Mouse (Mus musculus): Measurements from ENCODE around the gene Cipc. TPM values are rescaled to one million over a fixed set of nuclear protein-coding genes. Genes with fewer than 3 reads are reported as not detected.

Cipc gene
- polyA plus RNA-seq, 1 experiment from 2014 or later = 30.8 TPM

DNA sequence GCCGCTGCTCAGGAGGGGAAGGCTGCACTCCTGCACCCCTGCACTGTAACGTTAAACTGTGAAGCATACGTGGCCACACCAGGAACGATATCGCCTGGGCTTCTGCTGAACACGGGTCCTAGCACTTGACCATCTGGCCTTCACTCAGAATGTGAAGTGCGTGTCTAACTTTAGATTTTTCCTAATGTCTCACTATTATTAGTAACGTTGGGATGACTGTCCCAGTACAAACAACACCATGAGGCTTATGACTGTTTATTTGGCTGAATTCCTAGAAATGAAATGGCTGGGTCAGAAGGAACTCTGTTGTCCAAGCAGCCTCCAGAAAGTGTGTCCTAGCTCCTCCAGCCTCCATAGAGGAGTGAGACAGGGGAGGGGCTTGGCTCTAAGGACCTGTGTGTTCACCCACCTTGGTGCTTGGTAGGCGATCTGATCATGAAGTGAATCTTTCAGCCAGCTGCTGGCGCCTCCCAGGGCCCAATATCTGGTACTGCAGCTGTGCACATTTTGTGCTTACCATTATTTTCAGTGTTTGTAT is 52.5 kb downstream of the Cipc start:
- H3K36me3 ChIP-seq = no peaks in the 10 kb centered on the region
- no peak overlapping the region for H3K9ac ChIP-seq (replicated peaks)
- WGBS = 73% methylated on average over 10 of the region's 10 CpGs
- H3K27me3 ChIP-seq = peaks cover 15% of the 10 kb centered on the region; the same call in 1 of the 2 replicates
- no peaks in the 10 kb centered on the region for H3K4me1 ChIP-seq (replicated peaks)
- H3K27ac ChIP-seq = no peak overlapping the region
- H3K4me2 ChIP-seq = no peak overlapping the region
- no peaks in the 10 kb centered on the region; the same call in 1 of the 2 replicates for H3K9me3 ChIP-seq
- ATAC-seq (ENCODE audit: insufficient number of reproducible peaks, insufficient read depth, low FRiP score, low TSS enrichment, low read depth) = no peak
- H3K4me3 ChIP-seq (replicated peaks) = no peak overlapping the region

DNA sequence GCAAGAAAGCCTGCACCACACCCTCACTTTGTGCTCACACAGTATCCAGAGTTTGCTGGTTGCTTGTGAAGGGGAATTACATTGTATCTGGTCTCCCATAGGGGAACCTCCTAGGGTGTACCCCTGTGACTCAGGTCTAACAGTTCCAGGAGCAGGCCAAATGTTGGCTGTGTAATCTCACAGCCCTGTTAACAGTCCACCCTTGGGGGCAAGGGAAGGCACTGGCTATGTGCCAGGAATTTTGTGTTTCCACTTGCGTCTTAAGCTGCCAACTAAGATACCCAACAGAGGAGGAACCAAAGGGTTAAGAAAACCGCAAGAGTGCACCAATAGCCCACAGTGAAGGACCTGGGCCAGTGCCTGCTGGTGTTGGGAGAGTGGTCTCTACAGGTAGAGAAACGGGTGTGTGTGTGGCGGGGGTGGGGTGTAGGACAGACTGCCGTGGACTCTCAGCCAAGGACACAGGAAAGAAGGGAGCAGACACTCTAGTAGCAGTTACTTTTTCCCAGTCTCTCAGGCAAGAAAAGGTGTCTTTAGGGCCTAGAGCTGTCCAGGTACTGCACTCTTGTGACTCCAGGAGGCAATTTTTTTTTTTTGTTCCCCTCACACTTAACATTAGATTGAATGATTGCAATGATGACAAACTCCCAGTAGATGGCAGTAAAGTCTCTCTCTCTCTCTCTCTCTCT is 53.5 kb downstream of the Cipc start:
- H3K9ac ChIP-seq (replicated peaks) = no peak overlapping the region
- ATAC-seq (ENCODE audit: insufficient number of reproducible peaks, insufficient read depth, low FRiP score, low TSS enrichment, low read depth) = no peak
- H3K4me1 ChIP-seq (replicated peaks) = no peaks in the 10 kb centered on the region
- H3K4me2 ChIP-seq = no peak overlapping the region
- H3K27me3 ChIP-seq = 0 out of 2 replicates have a peak, but pooled peaks cover 8% of the 10 kb centered on the region
- 55% methylated on average over 5 of the region's 5 CpGs for WGBS
- H3K36me3 ChIP-seq = no peaks in the 10 kb centered on the region
- H3K4me3 ChIP-seq (replicated peaks) = no peak overlapping the region
- H3K9me3 ChIP-seq = no peaks in the 10 kb centered on the region; the same call in 1 of the 2 replicates
- no peak overlapping the region for H3K27ac ChIP-seq

DNA sequence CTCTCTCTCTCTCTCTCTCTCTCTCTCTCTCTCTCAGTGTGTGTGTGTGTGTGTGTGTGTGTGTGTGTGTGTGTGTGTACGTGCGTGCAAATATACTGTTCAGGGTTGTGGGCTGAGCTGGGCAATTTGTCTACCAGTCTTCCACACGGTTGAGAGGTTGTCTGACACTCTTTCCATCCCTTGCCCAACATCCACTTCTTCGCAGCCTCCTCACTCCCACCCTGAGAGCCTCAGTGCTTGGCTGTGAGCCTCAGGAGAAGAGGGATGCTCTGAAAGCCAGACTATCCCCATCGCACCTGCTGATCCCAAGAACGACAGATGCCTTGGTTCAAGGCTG is 54.0 kb downstream of the Cipc start:
- H3K27me3 ChIP-seq = 0 out of 2 replicates have a peak, but pooled peaks cover 8% of the 10 kb centered on the region
- no peak overlapping the region for H3K4me3 ChIP-seq (replicated peaks)
- H3K27ac ChIP-seq = no peak overlapping the region
- no peaks in the 10 kb centered on the region; the same call in 1 of the 2 replicates for H3K9me3 ChIP-seq
- H3K4me1 ChIP-seq (replicated peaks) = no peaks in the 10 kb centered on the region
- no peaks in the 10 kb centered on the region for H3K36me3 ChIP-seq
- H3K9ac ChIP-seq (replicated peaks) = no peak overlapping the region
- no peak for ATAC-seq (ENCODE audit: insufficient number of reproducible peaks, insufficient read depth, low FRiP score, low TSS enrichment, low read depth)
- H3K4me2 ChIP-seq = no peak overlapping the region
- WGBS = 51% methylated on average over 6 of the region's 6 CpGs

DNA sequence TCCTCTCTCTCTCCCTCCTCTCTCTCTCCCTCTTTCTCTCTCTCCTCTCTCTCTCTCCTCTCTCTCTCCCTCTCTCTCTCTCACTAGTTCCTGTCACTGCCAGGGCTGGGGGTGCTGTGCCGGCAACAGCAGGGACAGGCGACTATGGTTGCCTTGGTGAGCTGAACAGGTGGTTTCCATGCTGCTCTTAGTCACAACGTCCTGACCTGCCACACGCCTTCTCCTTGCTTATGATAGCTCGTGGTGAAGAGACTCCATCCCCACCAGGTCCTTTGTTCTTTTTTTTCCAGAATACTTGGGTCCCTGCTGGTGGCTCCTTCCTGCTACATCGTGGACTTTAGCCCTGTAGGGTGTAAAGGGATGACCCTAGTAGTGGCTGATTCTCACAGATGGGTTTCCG is 55.4 kb downstream of the Cipc start:
- Histone ChIP-seq H3K9me3 (no peaks in the 10 kb centered on the region; the same call in 1 of the 2 replicates), H3K27me3 (0 out of 2 replicates have a peak, but pooled peaks cover 4% of the 10 kb centered on the region), H3K4me3 (replicated peaks) (no peak overlapping the region), H3K4me1 (replicated peaks) (no peaks in the 10 kb centered on the region), H3K9ac (replicated peaks) (no peak overlapping the region), H3K36me3 (no peaks in the 10 kb centered on the region), H3K27ac (no peak overlapping the region), H3K4me2 (no peak overlapping the region)
- 58% methylated on average over 7 of the region's 7 CpGs for WGBS
- no peak for ATAC-seq (ENCODE audit: insufficient number of reproducible peaks, insufficient read depth, low FRiP score, low TSS enrichment, low read depth)

DNA sequence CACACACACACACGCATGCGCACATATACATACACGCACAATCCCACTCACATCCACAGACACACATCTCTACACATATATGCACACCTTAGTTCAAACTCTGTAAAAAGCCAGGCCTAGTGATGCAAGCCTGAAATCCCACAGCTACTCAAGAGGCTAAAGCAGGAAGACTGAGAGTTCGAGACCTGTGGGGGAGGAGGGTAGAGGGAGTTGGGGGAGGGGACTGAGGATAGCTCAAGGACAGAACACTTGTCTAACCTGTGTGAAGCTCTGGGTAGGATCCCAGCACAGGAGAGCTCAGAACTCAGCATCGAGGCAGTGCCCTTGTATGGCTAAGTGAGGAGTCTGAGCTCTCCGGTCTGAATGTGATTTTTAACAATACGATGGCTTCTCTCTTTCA is 56.0 kb downstream of the Cipc start:
- Histone ChIP-seq H3K36me3 (no peaks in the 10 kb centered on the region), H3K4me3 (replicated peaks) (no peak overlapping the region), H3K9ac (replicated peaks) (no peak overlapping the region), H3K9me3 (no peaks in the 10 kb centered on the region; the same call in 1 of the 2 replicates), H3K4me2 (no peak overlapping the region), H3K4me1 (replicated peaks) (no peaks in the 10 kb centered on the region), H3K27ac (no peak overlapping the region), H3K27me3 (0 out of 2 replicates have a peak, but pooled peaks cover 4% of the 10 kb centered on the region)
- ATAC-seq (ENCODE audit: insufficient number of reproducible peaks, insufficient read depth, low FRiP score, low TSS enrichment, low read depth) = no peak
- WGBS = 79% methylated on average over 7 of the region's 7 CpGs

DNA sequence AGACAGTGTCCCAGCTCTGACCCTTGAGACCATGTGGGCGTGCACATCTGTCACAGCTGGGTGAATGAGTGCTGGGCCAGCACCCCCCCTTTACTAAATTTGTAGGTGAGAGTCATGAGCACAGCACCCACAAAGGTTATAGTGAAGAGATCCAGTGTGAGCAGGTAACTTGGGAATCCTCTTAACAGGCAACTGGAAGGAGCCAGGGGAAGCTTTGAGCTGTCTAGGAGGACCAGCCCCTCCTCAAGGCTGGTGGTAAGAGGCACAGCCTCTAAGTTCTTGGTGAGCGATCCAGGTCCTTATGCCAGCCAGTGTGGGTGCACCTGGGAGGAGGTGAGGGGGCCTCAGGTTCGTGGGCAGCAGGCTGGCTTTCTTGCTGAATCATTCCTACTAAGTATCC is 56.8 kb downstream of the Cipc start:
- no peak overlapping the region for H3K4me2 ChIP-seq
- no peak overlapping the region for H3K27ac ChIP-seq
- ATAC-seq (ENCODE audit: insufficient number of reproducible peaks, insufficient read depth, low FRiP score, low TSS enrichment, low read depth) = no peak
- no peaks in the 10 kb centered on the region for H3K4me1 ChIP-seq (replicated peaks)
- H3K4me3 ChIP-seq (replicated peaks) = no peak overlapping the region
- no peaks in the 10 kb centered on the region for H3K36me3 ChIP-seq
- no peak overlapping the region for H3K9ac ChIP-seq (replicated peaks)
- 0 out of 2 replicates have a peak, but pooled peaks cover 4% of the 10 kb centered on the region for H3K27me3 ChIP-seq
- no peaks in the 10 kb centered on the region; the same call in 1 of the 2 replicates for H3K9me3 ChIP-seq
- WGBS = 54% methylated on average over 3 of the region's 3 CpGs

DNA sequence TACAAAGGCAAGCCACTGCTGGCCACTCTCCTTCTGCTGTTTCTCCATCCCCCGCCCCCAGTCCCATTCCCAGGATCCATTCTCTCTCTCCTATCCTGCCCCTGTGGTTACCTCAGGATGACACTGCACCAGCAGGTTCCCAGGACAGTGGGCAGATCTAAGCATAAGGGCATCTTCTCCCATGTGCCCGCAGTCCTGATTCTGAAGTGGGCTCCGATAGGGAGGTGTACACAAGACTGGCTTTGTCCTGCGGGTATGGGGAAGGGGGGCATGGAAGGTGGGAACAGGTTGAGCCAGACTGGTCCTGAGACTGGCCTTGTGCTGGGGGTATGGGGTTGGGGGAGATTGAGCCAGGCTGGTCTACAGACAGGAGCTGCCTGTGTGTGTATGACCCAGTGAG is 57.8 kb downstream of the Cipc start:
- Histone ChIP-seq H3K4me1 (replicated peaks) (no peaks in the 10 kb centered on the region), H3K9ac (replicated peaks) (no peak overlapping the region), H3K27ac (no peak overlapping the region), H3K27me3 (0 out of 2 replicates have a peak, but pooled peaks cover 4% of the 10 kb centered on the region), H3K4me2 (no peak overlapping the region), H3K9me3 (no peaks in the 10 kb centered on the region), H3K4me3 (replicated peaks) (no peak overlapping the region), H3K36me3 (no peaks in the 10 kb centered on the region)
- WGBS = 82% methylated on average over 4 of the region's 4 CpGs
- ATAC-seq (ENCODE audit: insufficient number of reproducible peaks, insufficient read depth, low FRiP score, low TSS enrichment, low read depth) = no peak

Other genes with a start within 250 kb of the Cipc start
- gene Angel1, start 220.6 kb upstream of the Cipc start, polyA plus RNA-seq (2016; fragmentation: Nextera tagmentation; extraction: Ambion mirVana) = 15.1 and 15.8 TPM in 2 replicates
- gene Lrrc74a, start 212.7 kb upstream of the Cipc start, polyA plus RNA-seq (2016; fragmentation: Nextera tagmentation; extraction: Ambion mirVana) = not detected in 2 replicates
- 55.7 and 57.2 TPM in 2 replicates for gene Irf2bpl, start 62.2 kb upstream of the Cipc start, polyA plus RNA-seq (2016; fragmentation: Nextera tagmentation; extraction: Ambion mirVana)
- 0.20 TPM in 1 of 2 replicates, not detected in the other for gene Zdhhc22, start 43.4 kb downstream of the Cipc start, polyA plus RNA-seq (2016; fragmentation: Nextera tagmentation; extraction: Ambion mirVana)
- 0.18 TPM in 1 of 2 replicates, not detected in the other for gene Tmem63c, start 74.3 kb downstream of the Cipc start, polyA plus RNA-seq (2016; fragmentation: Nextera tagmentation; extraction: Ambion mirVana)
- 0.26 and 0.41 TPM in 2 replicates for gene Ngb, start 155.5 kb downstream of the Cipc start, polyA plus RNA-seq (2016; fragmentation: Nextera tagmentation; extraction: Ambion mirVana)
- gene Gstz1, start 200.1 kb downstream of the Cipc start, polyA plus RNA-seq (2016; fragmentation: Nextera tagmentation; extraction: Ambion mirVana) = 29.1 and 30.0 TPM in 2 replicates
- 16.4 and 17.2 TPM in 2 replicates for gene Pomt2, start 200.9 kb downstream of the Cipc start, polyA plus RNA-seq (2016; fragmentation: Nextera tagmentation; extraction: Ambion mirVana)

Measured in limb, embryonic 12.5 days (tissue).